Mouse (Mus musculus) hindbrain, postnatal 0 days (tissue): ENCODE measurements around the gene Ino80. TPM values are rescaled to one million over a fixed set of nuclear protein-coding genes. Genes with fewer than 3 reads are reported as not detected.
A peak's percentile ranks its signal among the peaks of the same experiment; 100 is the strongest.

Experiments
- ATAC-seq: fragments of 200-750 bp; cut with Nextera tagmentation; 2 replicates; pipeline ENCODE4 v1.8.0; 2017; ENCODE audit warnings: mild to moderate bottlenecking, moderate TSS enrichment, moderate library complexity
- DNase-seq: peaks from one replicate; pipeline ENCODE4 v3.0.0-alpha.2; 2015; ENCODE audit warnings: low spot score
- H3K27ac ChIP-seq: fragments of 300-500 bp; sonication (generic); 2 replicates; pipeline ENCODE4 v1.5.1; 2014; ENCODE audit warnings: mild to moderate bottlenecking
- H3K27me3 ChIP-seq: fragments of 300-500 bp; sonication (generic); 2 replicates; pipeline ENCODE4 v1.6.1; 2014; ENCODE audit warnings: low read length, mixed read lengths; ENCODE audit not compliant: insufficient read depth
- H3K36me3 ChIP-seq: fragments of 300-500 bp; sonication (generic); 2 replicates; pipeline ENCODE4 v1.6.1; 2014; ENCODE audit warnings: low read length, mixed read lengths; ENCODE audit not compliant: insufficient read depth
- H3K4me1 ChIP-seq: fragments of 300-500 bp; sonication (generic); 2 replicates; pipeline ENCODE4 v1.6.1; 2014; ENCODE audit warnings: antibody characterized with exemption, low read length, mixed read lengths; ENCODE audit not compliant: insufficient read depth
- H3K4me2 ChIP-seq: fragments of 300-500 bp; sonication (generic); 2 replicates; pipeline ENCODE4 v1.6.1; 2014; ENCODE audit warnings: low read depth, mild to moderate bottlenecking, low read length, moderate library complexity, mixed read lengths
- H3K4me3 ChIP-seq: fragments of 300-500 bp; sonication (generic); 2 replicates; pipeline ENCODE4 v1.5.1; 2014; ENCODE audit warnings: low read length
- H3K9ac ChIP-seq: fragments of 300-500 bp; sonication (generic); replicated peaks from 2 replicates; pipeline ENCODE4 v1.6.1; 2014; ENCODE audit warnings: mild to moderate bottlenecking, low read length, moderate library complexity, mixed read lengths
- H3K9me3 ChIP-seq: fragments of 300-500 bp; sonication (generic); 2 replicates; pipeline ENCODE4 v1.6.1; 2016; ENCODE audit warnings: low read length, mixed read lengths
- CTCF ChIP-seq: IDR thresholded peaks from 2 replicates; pipeline ENCODE4 v1.5.1; 2016; ENCODE audit warnings: antibody characterized with exemption, control low read depth, low read depth
- WGBS: fragments of 180-500 bp; shearing (Covaris S2); extraction: QIAGEN DNeasy Blood & Tissue Kit; methylation state at CpG from one replicate; pipeline ENCODE4 v1.1.7; 2014; 5-methylcytosine and 5-hydroxymethylcytosine counted together
- polyA plus RNA-seq: library from polyadenylated mRNA; unstranded; fragments of >200 nt; fragmentation: Nextera tagmentation; extraction: Ambion mirVana; gene quantifications from 2 replicates; pipeline ENCODE4 v1.2.1, GENCODE M21; 2015
- total RNA-seq: library from RNA; depleted of rRNA; stranded (reverse); fragments of >200 nt; gene quantifications from 2 replicates; pipeline ENCODE4 v1.2.3, GENCODE M21; 2014

Gene Ino80
- total and polyA plus RNA-seq, 2 experiments from 2014 or later, result 2.3 to 13.4 TPM

- H3K4me2 ChIP-seq, result no peak overlapping the region
- no peaks in the 10 kb centered on the region for H3K36me3 ChIP-seq
- H3K9ac ChIP-seq, result no peak overlapping the region
- DNase-seq (no peak), ATAC-seq (no peak)
- H3K4me3 ChIP-seq, result no peak overlapping the region
- no peaks in the 10 kb centered on the region for H3K4me1 ChIP-seq
- no peaks in the 10 kb centered on the region for H3K9me3 ChIP-seq
- H3K27me3 ChIP-seq, result no peaks in the 10 kb centered on the region
- no peak for TF ChIP-seq CTCF
- 7% methylated on average over 4 of the region's 4 CpGs for WGBS
- no peak overlapping the region for H3K27ac ChIP-seq
These were observed 9.0 kb upstream of the Ino80 start for GRCm38 (mm10) chr2:119486488-119486887.

- ATAC-seq, result no peak
- Histone ChIP-seq H3K27ac (no peak overlapping the region), H3K9ac (no peak overlapping the region), H3K4me2 (no peak overlapping the region), H3K36me3 (no peaks in the 10 kb centered on the region), H3K9me3 (no peaks in the 10 kb centered on the region), H3K4me3 (no peak overlapping the region), H3K27me3 (no peaks in the 10 kb centered on the region), H3K4me1 (no peaks in the 10 kb centered on the region)
- DNase-seq, result no peak
- no peak for TF ChIP-seq CTCF
- WGBS, result 100% methylated on average over 1 of the region's 1 CpGs
These were observed 4.8 kb upstream of the Ino80 start for GRCm38 (mm10) chr2:119482307-119482706.

- Histone ChIP-seq H3K36me3 (no peaks in the 10 kb centered on the region), H3K4me1 (0 out of 2 replicates have a peak, but pooled peaks cover 6% of the 10 kb centered on the region), H3K9me3 (no peaks in the 10 kb centered on the region), H3K9ac (peak overlapping the region; percentile 100), H3K27ac (peak overlapping the region; percentile 100), H3K27me3 (no peaks in the 10 kb centered on the region), H3K4me2 (peak overlapping the region; percentile 69), H3K4me3 (peak overlapping the region; percentile 99)
- TF ChIP-seq CTCF, result no peak
- WGBS, result 13% methylated on average over 9 of the region's 9 CpGs
- no peak for ATAC-seq
- no peak for DNase-seq
These were observed 886 bp upstream of the Ino80 start for GRCm38 (mm10) chr2:119478397-119478749.

- under 1% methylated on average over 36 of the region's 44 CpGs for WGBS
- Histone ChIP-seq H3K9ac (peak overlapping the region; percentile 100), H3K27ac (peak overlapping the region; percentile 100), H3K27me3 (no peaks in the 10 kb centered on the region), H3K9me3 (no peaks in the 10 kb centered on the region), H3K36me3 (no peaks in the 10 kb centered on the region), H3K4me1 (0 out of 2 replicates have a peak, but pooled peaks cover 6% of the 10 kb centered on the region), H3K4me3 (peak overlapping the region; percentile 99), H3K4me2 (peak overlapping the region; percentile 69)
- peak; percentile 75 for ATAC-seq
- TF ChIP-seq CTCF, result peak; percentile 47
- peak; percentile 64 for DNase-seq
These were observed 681 bp downstream of the Ino80 start for GRCm38 (mm10) chr2:119476621-119477391.

GRCm38 (mm10) chr2:119476166-119476565, 1.3 kb downstream of the Ino80 start:
- Histone ChIP-seq H3K27ac (no peak overlapping the region), H3K4me2 (peak overlapping the region; percentile 69), H3K4me3 (peak overlapping the region; percentile 99), H3K36me3 (no peaks in the 10 kb centered on the region), H3K27me3 (no peaks in the 10 kb centered on the region), H3K4me1 (0 out of 2 replicates have a peak, but pooled peaks cover 6% of the 10 kb centered on the region), H3K9ac (peak overlapping the region; percentile 100; the same call in 1 of the 2 replicates), H3K9me3 (no peaks in the 10 kb centered on the region)
- TF ChIP-seq CTCF, result no peak
- 24% methylated on average over 7 of the region's 7 CpGs for WGBS
- ATAC-seq (no peak), DNase-seq (no peak)

- Histone ChIP-seq H3K4me3 (no peak overlapping the region), H3K9ac (no peak overlapping the region), H3K27me3 (no peaks in the 10 kb centered on the region), H3K4me2 (no peak overlapping the region), H3K4me1 (no peaks in the 10 kb centered on the region), H3K36me3 (no peaks in the 10 kb centered on the region), H3K9me3 (no peaks in the 10 kb centered on the region), H3K27ac (no peak overlapping the region)
- no peak for ATAC-seq
- WGBS, result 57% methylated on average over 4 of the region's 4 CpGs
- no peak for TF ChIP-seq CTCF
- DNase-seq, result no peak
These were observed 13.5 kb downstream of the Ino80 start for GRCm38 (mm10) chr2:119463945-119464344.
